Mouse (Mus musculus): Measurements from ENCODE around the gene Ccne1. TPM values are rescaled to one million over a fixed set of nuclear protein-coding genes. Genes with fewer than 3 reads are reported as not detected.

Gene Ccne1
- polyA plus RNA-seq, 1 experiment from 2014 or later = 40.9 TPM

GRCm38 (mm10) chr7:38093101-38093500 lies 14.2 kb downstream of the Ccne1 start:
- no peaks in the 10 kb centered on the region for H3K27me3 ChIP-seq (replicated peaks)
- no peaks in the 10 kb centered on the region for H3K9me3 ChIP-seq
- H3K9ac ChIP-seq = no peak overlapping the region
- peaks cover 13% of the 10 kb centered on the region for H3K36me3 ChIP-seq
- no peak overlapping the region for H3K4me3 ChIP-seq
- 36% methylated on average over 2 of the region's 2 CpGs for WGBS
- H3K4me1 ChIP-seq = peaks cover 3% of the 10 kb centered on the region
- H3K4me2 ChIP-seq = no peak overlapping the region
- ATAC-seq (ENCODE audit: extremely low read depth, insufficient number of reproducible peaks, low FRiP score, low TSS enrichment) = no peak
- no peak overlapping the region for H3K27ac ChIP-seq (replicated peaks)

- Histone ChIP-seq H3K27ac (replicated peaks) (no peak overlapping the region), H3K9ac (no peak overlapping the region), H3K27me3 (replicated peaks) (no peaks in the 10 kb centered on the region), H3K4me3 (no peak overlapping the region), H3K9me3 (no peaks in the 10 kb centered on the region), H3K4me2 (no peak overlapping the region), H3K4me1 (peaks cover 32% of the 10 kb centered on the region), H3K36me3 (no peaks in the 10 kb centered on the region)
- WGBS = 72% methylated on average over 7 of the region's 7 CpGs
- ATAC-seq (ENCODE audit: extremely low read depth, insufficient number of reproducible peaks, low FRiP score, low TSS enrichment) = no peak
Observed at GRCm38 (mm10) chr7:38089930-38090675, 17.2 kb downstream of the Ccne1 start.

DNA sequence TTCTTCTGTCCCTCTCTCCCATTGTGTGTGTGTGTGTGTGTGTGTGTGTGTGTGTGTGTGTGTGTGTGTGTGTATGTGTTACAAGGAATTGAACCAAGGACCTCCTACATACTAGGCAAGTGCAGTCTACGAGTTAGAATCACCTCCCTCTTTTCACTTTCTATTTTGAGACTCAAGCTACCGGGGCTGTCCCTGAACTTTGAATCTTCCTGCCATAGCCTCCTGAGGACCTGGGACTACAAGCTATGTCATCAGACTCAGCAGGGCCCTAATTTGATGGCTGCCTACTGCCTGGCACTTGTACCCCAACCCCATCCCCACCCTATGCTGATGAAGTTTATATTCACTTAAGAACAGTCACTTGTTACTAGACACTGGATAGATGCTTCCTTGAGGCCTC lies 18.9 kb downstream of the Ccne1 start:
- Histone ChIP-seq H3K4me3 (no peak overlapping the region), H3K36me3 (no peaks in the 10 kb centered on the region), H3K27ac (replicated peaks) (no peak overlapping the region), H3K4me2 (no peak overlapping the region), H3K4me1 (peaks cover 38% of the 10 kb centered on the region), H3K9me3 (no peaks in the 10 kb centered on the region), H3K9ac (no peak overlapping the region), H3K27me3 (replicated peaks) (no peaks in the 10 kb centered on the region)
- no peak for ATAC-seq (ENCODE audit: extremely low read depth, insufficient number of reproducible peaks, low FRiP score, low TSS enrichment)
- 25% methylated on average over 2 of the region's 2 CpGs for WGBS

DNA sequence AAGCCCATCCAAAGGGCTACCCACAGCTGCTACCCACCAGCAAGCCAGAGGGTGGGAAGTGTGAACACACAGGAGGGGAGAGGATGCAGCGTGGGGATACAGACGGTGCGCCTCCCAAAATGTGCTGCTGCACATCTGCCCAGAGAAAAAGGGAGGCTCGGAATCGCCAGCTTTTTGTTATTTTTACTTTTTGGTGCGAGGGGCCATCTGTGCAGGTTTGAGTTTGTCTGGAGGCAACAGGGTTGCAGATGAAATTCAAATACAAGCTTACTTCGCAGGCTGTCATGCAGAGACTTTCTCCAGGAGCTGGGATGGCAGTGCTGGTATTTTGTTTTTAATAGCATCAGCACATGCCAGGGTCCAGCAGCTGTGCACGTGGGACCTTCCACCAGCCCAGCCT lies 19.5 kb downstream of the Ccne1 start:
- WGBS = 76% methylated on average over 8 of the region's 8 CpGs
- H3K27ac ChIP-seq (replicated peaks) = no peak overlapping the region
- no peaks in the 10 kb centered on the region for H3K36me3 ChIP-seq

DNA sequence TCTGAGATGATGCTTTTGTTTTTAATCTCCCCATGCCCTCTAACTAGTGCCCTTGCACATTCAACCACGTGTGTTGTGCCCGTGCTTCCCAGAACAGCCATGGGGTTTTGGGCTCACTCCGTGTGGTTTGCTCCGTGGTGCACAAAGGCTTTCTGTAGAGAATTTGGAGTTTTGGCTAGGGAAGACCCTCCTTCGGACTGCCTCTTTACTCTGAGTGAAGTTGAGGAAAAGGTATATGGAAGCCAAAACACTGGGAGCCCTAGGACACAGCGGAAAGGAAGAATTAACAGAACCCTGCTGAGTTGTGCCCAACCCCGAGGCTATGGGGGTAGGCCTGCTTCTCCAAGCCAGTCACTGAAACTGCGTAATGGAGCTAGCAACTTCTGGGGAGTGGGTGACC lies 20.9 kb downstream of the Ccne1 start:
- peaks cover 38% of the 10 kb centered on the region for H3K4me1 ChIP-seq
- ATAC-seq (ENCODE audit: extremely low read depth, insufficient number of reproducible peaks, low FRiP score, low TSS enrichment) = no peak
- H3K9ac ChIP-seq = peak overlapping the region; percentile 33; the same call in 1 of the 2 replicates
- H3K36me3 ChIP-seq = no peaks in the 10 kb centered on the region
- no peaks in the 10 kb centered on the region for H3K9me3 ChIP-seq
- 42% methylated on average over 8 of the region's 8 CpGs for WGBS
- H3K27me3 ChIP-seq (replicated peaks) = no peaks in the 10 kb centered on the region
- peak overlapping the region; percentile 91 for H3K4me2 ChIP-seq
- peak overlapping the region; percentile 58; the same call in 1 of the 2 replicates for H3K4me3 ChIP-seq
- H3K27ac ChIP-seq (replicated peaks) = peak overlapping the region; percentile 53

More for the DNA sequence above, 19.5 kb downstream of the Ccne1 start:
- Histone ChIP-seq H3K27me3 (replicated peaks) (no peaks in the 10 kb centered on the region), H3K4me3 (no peak overlapping the region), H3K4me2 (no peak overlapping the region), H3K9ac (no peak overlapping the region), H3K4me1 (peaks cover 38% of the 10 kb centered on the region), H3K9me3 (no peaks in the 10 kb centered on the region)
- ATAC-seq (ENCODE audit: extremely low read depth, insufficient number of reproducible peaks, low FRiP score, low TSS enrichment) = no peak

- Histone ChIP-seq H3K4me1 (peaks cover 38% of the 10 kb centered on the region), H3K9ac (peak overlapping the region; percentile 68), H3K4me3 (peak overlapping the region; percentile 58), H3K36me3 (no peaks in the 10 kb centered on the region), H3K4me2 (peak overlapping the region; percentile 91), H3K9me3 (no peaks in the 10 kb centered on the region), H3K27ac (replicated peaks) (peak overlapping the region; percentile 50), H3K27me3 (replicated peaks) (no peaks in the 10 kb centered on the region; the same call in 1 of the 2 replicates)
- ATAC-seq (ENCODE audit: extremely low read depth, insufficient number of reproducible peaks, low FRiP score, low TSS enrichment) = peak; percentile 24; the same call in 1 of the 2 replicates
- 1% methylated on average over 35 of the region's 35 CpGs for WGBS
Observed at GRCm38 (mm10) chr7:38085573-38086211, 21.6 kb downstream of the Ccne1 start.

- Histone ChIP-seq H3K4me2 (peak overlapping the region; percentile 91), H3K36me3 (no peaks in the 10 kb centered on the region), H3K27ac (replicated peaks) (peak overlapping the region; percentile 50), H3K4me3 (peak overlapping the region; percentile 58), H3K27me3 (replicated peaks) (no peaks in the 10 kb centered on the region; the same call in 1 of the 2 replicates), H3K9ac (peak overlapping the region; percentile 79), H3K9me3 (no peaks in the 10 kb centered on the region), H3K4me1 (peaks cover 38% of the 10 kb centered on the region)
- under 1% methylated on average over 65 of the region's 65 CpGs for WGBS
- peak; percentile 96 for ATAC-seq (ENCODE audit: extremely low read depth, insufficient number of reproducible peaks, low FRiP score, low TSS enrichment)
Observed at GRCm38 (mm10) chr7:38084778-38085572, 22.4 kb downstream of the Ccne1 start.

DNA sequence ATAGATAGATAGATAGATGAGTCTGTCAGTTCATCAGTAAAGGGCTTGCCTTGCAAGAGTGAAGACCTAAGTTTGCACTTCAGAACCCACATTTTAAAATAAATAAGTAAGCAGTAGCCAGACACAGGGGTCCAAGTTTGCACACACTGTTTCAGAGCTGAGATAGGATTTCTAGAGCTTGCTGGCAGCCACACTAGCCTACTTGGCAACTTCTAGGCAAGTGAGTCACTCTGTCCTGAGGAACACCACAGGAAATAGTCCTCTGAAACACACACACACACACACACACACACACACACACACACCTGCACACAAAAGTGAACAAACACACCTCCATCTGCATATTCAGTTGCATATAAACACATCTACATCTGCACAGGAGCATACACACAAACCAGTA lies 24.4 kb downstream of the Ccne1 start:
- Histone ChIP-seq H3K36me3 (no peaks in the 10 kb centered on the region), H3K4me2 (no peak overlapping the region), H3K27me3 (replicated peaks) (no peaks in the 10 kb centered on the region; the same call in 1 of the 2 replicates), H3K4me1 (peaks cover 33% of the 10 kb centered on the region), H3K27ac (replicated peaks) (no peak overlapping the region), H3K4me3 (no peak overlapping the region), H3K9me3 (no peaks in the 10 kb centered on the region), H3K9ac (no peak overlapping the region)
- no peak for ATAC-seq (ENCODE audit: extremely low read depth, insufficient number of reproducible peaks, low FRiP score, low TSS enrichment)

- Histone ChIP-seq H3K27ac (replicated peaks) (no peak overlapping the region), H3K9me3 (no peaks in the 10 kb centered on the region), H3K4me3 (no peak overlapping the region), H3K4me2 (no peak overlapping the region), H3K9ac (no peak overlapping the region), H3K4me1 (no peaks in the 10 kb centered on the region; the same call in 1 of the 2 replicates), H3K36me3 (no peaks in the 10 kb centered on the region), H3K27me3 (replicated peaks) (peaks cover 22% of the 10 kb centered on the region)
- ATAC-seq (ENCODE audit: extremely low read depth, insufficient number of reproducible peaks, low FRiP score, low TSS enrichment) = no peak
- WGBS = 50% methylated on average over 7 of the region's 7 CpGs
Observed at GRCm38 (mm10) chr7:38077189-38077588, 30.1 kb downstream of the Ccne1 start.

- Histone ChIP-seq H3K4me2 (no peak overlapping the region), H3K9me3 (no peaks in the 10 kb centered on the region), H3K9ac (no peak overlapping the region), H3K36me3 (no peaks in the 10 kb centered on the region), H3K4me3 (no peak overlapping the region), H3K27me3 (replicated peaks) (peaks cover 24% of the 10 kb centered on the region), H3K27ac (replicated peaks) (no peak overlapping the region), H3K4me1 (no peaks in the 10 kb centered on the region; the same call in 1 of the 2 replicates)
- 55% methylated on average over 6 of the region's 6 CpGs for WGBS
- ATAC-seq (ENCODE audit: extremely low read depth, insufficient number of reproducible peaks, low FRiP score, low TSS enrichment) = no peak
Observed at GRCm38 (mm10) chr7:38075487-38075886, 31.8 kb downstream of the Ccne1 start.

DNA sequence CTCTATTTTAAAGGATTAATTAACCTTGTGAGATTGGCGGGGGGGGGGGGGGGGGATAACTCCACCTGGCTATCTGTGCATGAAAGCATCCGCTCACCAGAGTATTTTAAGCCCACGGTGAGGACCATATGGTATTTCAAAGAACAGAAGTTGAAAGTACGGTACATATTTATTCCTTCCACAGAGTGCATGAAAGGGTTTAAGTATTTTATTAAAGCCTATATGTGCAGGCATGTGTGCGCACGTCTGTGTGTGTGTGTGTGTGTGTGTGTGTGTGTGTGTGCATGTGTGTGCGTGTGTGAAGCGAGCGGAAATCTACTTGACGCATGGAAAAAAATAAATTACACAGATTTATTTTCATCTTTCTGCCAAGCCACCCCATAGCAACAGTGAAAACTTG lies 32.4 kb downstream of the Ccne1 start:
- H3K4me3 ChIP-seq = peak overlapping the region; percentile 29

More for the DNA sequence above, 32.4 kb downstream of the Ccne1 start:
- H3K9ac ChIP-seq = peak overlapping the region; percentile 64; the same call in 1 of the 2 replicates
- ATAC-seq (ENCODE audit: extremely low read depth, insufficient number of reproducible peaks, low FRiP score, low TSS enrichment) = no peak
- 46% methylated on average over 10 of the region's 10 CpGs for WGBS
- peak overlapping the region; percentile 59 for H3K4me2 ChIP-seq
- peaks cover 24% of the 10 kb centered on the region for H3K27me3 ChIP-seq (replicated peaks)
- no peaks in the 10 kb centered on the region for H3K36me3 ChIP-seq
- no peaks in the 10 kb centered on the region; the same call in 1 of the 2 replicates for H3K4me1 ChIP-seq
- no peak overlapping the region for H3K27ac ChIP-seq (replicated peaks)
- no peaks in the 10 kb centered on the region for H3K9me3 ChIP-seq

All from heart, embryonic 13.5 days (tissue).